Mouse (Mus musculus) stomach, postnatal 0 days (tissue): ENCODE results near the gene Steap2. TPM values are rescaled to one million over a fixed set of nuclear protein-coding genes. Genes with fewer than 3 reads are reported as not detected.
"Not testable (repeated sequence)": the region's sequence is repeated elsewhere in the genome, so short reads cannot be mapped to it uniquely, and the experiment has no call there.

Source experiments
- ATAC-seq: fragments of 200-750 bp; cut with Nextera tagmentation; 2 replicates; pipeline ENCODE4 v1.8.0; 2017; ENCODE audit not compliant: low FRiP score, low TSS enrichment
- DNase-seq: peaks from one replicate; pipeline ENCODE4 v3.0.0-alpha.2; 2016; ENCODE audit warnings: low spot score
- H3K27ac ChIP-seq: fragments of 300-500 bp; sonication (generic); replicated peaks from 2 replicates; pipeline ENCODE4 v1.5.1; 2014; ENCODE audit warnings: mild to moderate bottlenecking, control low read depth
- H3K27me3 ChIP-seq: fragments of 300-500 bp; sonication (generic); 2 replicates; pipeline ENCODE4 v1.6.1; 2014; ENCODE audit warnings: low read length; ENCODE audit not compliant: control insufficient read depth, insufficient read depth
- H3K36me3 ChIP-seq: fragments of 300-500 bp; sonication (generic); 2 replicates; pipeline ENCODE4 v1.6.1; 2014; ENCODE audit warnings: low read length, mixed read lengths; ENCODE audit not compliant: control insufficient read depth, insufficient read depth
- H3K4me1 ChIP-seq: fragments of 300-500 bp; sonication (generic); replicated peaks from 2 replicates; pipeline ENCODE4 v1.6.1; 2014; ENCODE audit warnings: antibody characterized with exemption; ENCODE audit not compliant: control insufficient read depth, insufficient read depth
- H3K4me2 ChIP-seq: fragments of 300-500 bp; sonication (generic); replicated peaks from 2 replicates; pipeline ENCODE4 v1.6.1; 2014; ENCODE audit warnings: low read depth, mild to moderate bottlenecking, control low read depth, moderate library complexity
- H3K4me3 ChIP-seq: fragments of 300-500 bp; sonication (generic); 2 replicates; pipeline ENCODE4 v1.5.1; 2014; ENCODE audit warnings: low read depth, low read length, control low read depth
- H3K9ac ChIP-seq: fragments of 300-500 bp; sonication (generic); 2 replicates; pipeline ENCODE4 v1.6.1; 2014; ENCODE audit warnings: mild to moderate bottlenecking, low read length, control low read depth, mixed read lengths
- H3K9me3 ChIP-seq: fragments of 300-500 bp; sonication (generic); 2 replicates; pipeline ENCODE4 v1.6.1; 2016; ENCODE audit warnings: low read length; ENCODE audit not compliant: control insufficient read depth
- CTCF ChIP-seq: IDR thresholded peaks from 2 replicates; pipeline ENCODE4 v1.5.1; 2016; ENCODE audit warnings: antibody characterized with exemption, low read depth, mild to moderate bottlenecking, moderate library complexity
- EP300 ChIP-seq: optimal IDR thresholded peaks from 2 replicates; pipeline ENCODE3; 2016; ENCODE audit warnings: antibody characterized with exemption
- WGBS: fragments of 180-500 bp; shearing (Covaris S2); extraction: QIAGEN DNeasy Blood & Tissue Kit; methylation state at CpG from one replicate; pipeline ENCODE4 v1.1.7; 2014; 5-methylcytosine and 5-hydroxymethylcytosine counted together
- polyA plus RNA-seq: library from polyadenylated mRNA; unstranded; fragments of >200 nt; fragmentation: Nextera tagmentation; extraction: Ambion mirVana; gene quantifications from 2 replicates; pipeline ENCODE4 v1.2.1, GENCODE M21; 2015

Steap2 gene
- polyA plus RNA-seq, 1 experiment from 2014 or later: 4.2 TPM

DNA sequence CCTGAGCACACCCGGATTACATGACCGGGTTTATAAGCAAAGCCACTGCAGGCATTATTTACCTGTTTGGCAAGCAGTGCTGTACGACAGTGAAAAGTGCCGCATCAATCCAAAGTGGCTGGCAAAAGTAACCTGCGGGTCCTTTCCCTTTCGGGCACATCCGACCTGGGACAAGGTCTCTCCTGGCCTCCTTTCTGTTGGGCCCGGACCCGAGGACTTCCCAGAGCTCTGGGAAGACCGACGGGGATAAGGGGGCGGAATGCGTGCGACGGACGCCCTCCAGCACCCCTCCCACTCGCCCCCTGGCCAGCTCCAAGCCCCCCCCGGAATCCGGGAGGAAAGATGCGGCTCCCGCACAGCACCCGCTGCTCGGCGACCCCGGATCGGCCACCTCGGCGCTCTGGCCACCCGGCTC lies 830 bp downstream of the Steap2 start:
- H3K9ac ChIP-seq: peak overlapping the region; percentile 88
- DNase-seq (no peak), ATAC-seq (peak; percentile 50)
- TF ChIP-seq CTCF: no peak
- no peak for TF ChIP-seq EP300
- peak overlapping the region; percentile 79 for H3K4me3 ChIP-seq
- H3K9me3 ChIP-seq: no peaks in the 10 kb centered on the region
- H3K27me3 ChIP-seq: no peaks in the 10 kb centered on the region
- H3K36me3 ChIP-seq: no peaks in the 10 kb centered on the region
- H3K4me2 ChIP-seq: peak overlapping the region; percentile 74
- H3K27ac ChIP-seq: peak overlapping the region; percentile 53
- no peaks in the 10 kb centered on the region for H3K4me1 ChIP-seq
- 2% methylated on average over 22 of the region's 29 CpGs for WGBS

DNA sequence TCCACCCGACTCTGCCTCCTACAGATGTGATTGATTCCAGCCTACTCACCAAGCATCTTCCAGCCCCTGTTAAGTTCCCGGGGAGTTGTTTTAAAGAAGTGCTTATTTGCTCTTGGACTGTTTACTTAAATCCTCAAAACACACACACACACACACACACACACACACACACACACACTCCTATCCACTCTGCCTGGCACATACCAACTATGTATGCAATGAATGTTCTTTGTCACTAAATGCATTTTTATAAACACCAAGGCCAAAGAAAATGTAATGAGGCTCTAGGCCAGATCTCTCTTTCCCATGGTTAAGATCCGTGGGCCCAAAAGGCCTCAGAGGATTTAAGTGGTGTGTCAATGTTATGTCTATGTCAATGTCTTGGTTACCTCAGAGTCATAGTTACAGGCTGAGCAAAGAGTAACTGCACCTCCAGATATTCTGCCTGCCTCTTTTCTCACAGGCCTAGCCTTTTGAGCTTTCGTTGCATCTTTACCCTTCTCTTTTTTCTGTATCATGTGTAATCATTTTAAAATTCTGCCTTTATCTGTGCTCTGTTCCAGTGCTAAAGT lies 2.1 kb downstream of the Steap2 start:
- H3K27me3 ChIP-seq: no peaks in the 10 kb centered on the region
- H3K9ac ChIP-seq: no peak overlapping the region
- no peak for TF ChIP-seq EP300
- TF ChIP-seq CTCF: no peak
- H3K27ac ChIP-seq: no peak overlapping the region
- no peak overlapping the region for H3K4me2 ChIP-seq
- ATAC-seq: no peak
- no peak overlapping the region for H3K4me3 ChIP-seq
- DNase-seq: no peak
- no peaks in the 10 kb centered on the region for H3K36me3 ChIP-seq
- no peaks in the 10 kb centered on the region for H3K9me3 ChIP-seq
- no peaks in the 10 kb centered on the region; the same call in 1 of the 2 replicates for H3K4me1 ChIP-seq
- WGBS: 42% methylated on average over 4 of the region's 4 CpGs

GRCm38 (mm10) chr5:5688945-5689540 lies 5.3 kb downstream of the Steap2 start:
- Histone ChIP-seq H3K27me3 (no peaks in the 10 kb centered on the region), H3K4me2 (no peak overlapping the region), H3K4me3 (no peak overlapping the region), H3K27ac (no peak overlapping the region), H3K4me1 (no peaks in the 10 kb centered on the region; the same call in 1 of the 2 replicates), H3K9me3 (no peaks in the 10 kb centered on the region), H3K36me3 (no peaks in the 10 kb centered on the region), H3K9ac (no peak overlapping the region)
- WGBS: 62% methylated on average over 8 of the region's 8 CpGs
- DNase-seq: no peak
- TF ChIP-seq CTCF (no peak), EP300 (no peak)
- ATAC-seq: no peak

DNA sequence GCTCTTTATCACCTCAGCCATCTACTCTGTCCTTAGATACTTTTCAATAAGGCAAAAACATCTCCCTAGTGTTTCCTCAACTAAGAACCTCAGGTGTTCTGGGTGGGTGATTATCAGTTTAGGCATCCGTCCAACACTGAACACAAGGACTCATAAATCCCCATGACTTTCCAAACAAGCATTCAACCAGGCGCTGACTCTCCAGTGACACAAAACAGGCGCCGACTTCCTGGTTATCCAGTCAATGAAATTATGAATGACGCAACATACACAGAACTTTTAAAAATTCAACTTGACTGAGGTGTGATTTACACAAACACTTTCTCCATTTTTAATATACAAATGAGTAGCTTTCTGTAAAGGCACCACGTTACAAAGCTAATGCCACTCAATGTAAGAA lies 6.2 kb downstream of the Steap2 start:
- Histone ChIP-seq H3K36me3 (no peaks in the 10 kb centered on the region), H3K9me3 (no peaks in the 10 kb centered on the region), H3K4me3 (no peak overlapping the region), H3K27me3 (no peaks in the 10 kb centered on the region), H3K9ac (no peak overlapping the region), H3K27ac (no peak overlapping the region), H3K4me2 (no peak overlapping the region), H3K4me1 (no peaks in the 10 kb centered on the region; the same call in 1 of the 2 replicates)
- peak; percentile 29 for DNase-seq
- 0 out of 2 replicates have a peak, but pooled peaks have one; percentile 57 for ATAC-seq
- WGBS: 36% methylated on average over 6 of the region's 6 CpGs
- TF ChIP-seq EP300: no peak
- no peak for TF ChIP-seq CTCF

DNA sequence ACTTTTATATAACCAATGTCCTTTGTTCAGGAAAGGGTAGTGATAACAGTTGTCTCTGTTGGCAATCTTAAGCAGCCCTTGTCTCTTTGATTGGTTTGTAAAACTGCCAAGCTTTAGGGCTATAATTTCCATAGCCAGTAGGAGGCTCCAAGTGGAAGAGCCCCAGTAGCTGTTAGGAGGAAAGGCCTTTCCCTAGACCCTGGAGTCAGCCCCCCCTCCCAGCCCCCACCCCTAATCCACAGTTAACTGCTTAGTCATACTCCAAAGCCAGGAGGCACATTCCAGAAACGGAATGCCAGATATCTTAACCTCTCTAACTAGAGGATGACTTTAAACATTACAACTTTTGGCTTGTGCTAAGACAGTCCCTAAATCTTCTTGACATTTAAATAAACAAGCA lies 7.4 kb downstream of the Steap2 start:
- H3K4me1 ChIP-seq: no peaks in the 10 kb centered on the region; the same call in 1 of the 2 replicates
- H3K9ac ChIP-seq: no peak overlapping the region
- no peaks in the 10 kb centered on the region for H3K9me3 ChIP-seq
- H3K4me3 ChIP-seq: no peak overlapping the region
- H3K27me3 ChIP-seq: no peaks in the 10 kb centered on the region
- H3K27ac ChIP-seq: no peak overlapping the region
- H3K4me2 ChIP-seq: no peak overlapping the region
- WGBS: 9% methylated on average over 1 of the region's 1 CpGs
- H3K36me3 ChIP-seq: no peaks in the 10 kb centered on the region
- ATAC-seq: peak; percentile 43; the same call in 1 of the 2 replicates
- TF ChIP-seq CTCF (peak; percentile 53), EP300 (no peak)
- no peak for DNase-seq

DNA sequence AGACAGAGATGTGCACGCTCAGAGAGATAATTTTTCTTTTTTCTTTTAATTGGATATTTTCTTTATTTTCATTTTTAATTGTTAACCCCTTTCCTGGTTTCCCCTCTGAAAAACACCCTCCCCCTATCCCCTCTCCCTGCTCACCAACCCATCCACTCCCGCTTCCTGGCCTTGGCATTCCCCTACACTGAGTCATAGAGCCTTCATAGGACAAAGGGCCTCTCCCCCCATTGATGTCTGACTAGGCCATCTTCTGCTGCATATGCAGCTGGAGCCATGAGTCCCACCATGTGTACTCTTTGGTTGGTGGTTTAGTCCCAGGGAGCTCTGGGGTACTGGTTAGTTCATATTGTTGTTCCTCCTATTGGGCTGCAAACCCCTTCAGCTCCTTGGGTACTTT lies 9.4 kb downstream of the Steap2 start:
- H3K27ac ChIP-seq, H3K9ac ChIP-seq, DNase-seq, H3K9me3 ChIP-seq, ATAC-seq, H3K36me3 ChIP-seq, H3K4me3 ChIP-seq, H3K4me2 ChIP-seq, H3K4me1 ChIP-seq, H3K27me3 ChIP-seq: not testable (repeated sequence)
- 58% methylated on average over 2 of the region's 2 CpGs for WGBS
